Mouse (Mus musculus) kidney, postnatal 4 days (tissue): Measurements from ENCODE around the gene Cacna1b.

ENCODE experiments used
- DNase-seq, 2 experiments: peaks; one replicate each; pipeline ENCODE4 v3.0.0; 2021; ENCODE audit warnings: mixed read lengths in 2 of 2

The Cacna1b gene

GRCm38 (mm10) chr2:24717963-24718362, 45.0 kb downstream of the Cacna1b start:
- no peak for DNase-seq

GRCm38 (mm10) chr2:24717461-24717860, 45.5 kb downstream of the Cacna1b start:
- no peak for DNase-seq

- no peak for DNase-seq
These were observed 57.0 kb downstream of the Cacna1b start for GRCm38 (mm10) chr2:24705929-24706328.

- no peak for DNase-seq
These were observed 60.6 kb downstream of the Cacna1b start for GRCm38 (mm10) chr2:24702208-24702957.

GRCm38 (mm10) chr2:24697281-24697980, 65.5 kb downstream of the Cacna1b start:
- no peak for DNase-seq

- no peak for DNase-seq
These were observed 70.6 kb downstream of the Cacna1b start for GRCm38 (mm10) chr2:24692371-24692770.

- no peak for DNase-seq
These were observed 72.6 kb downstream of the Cacna1b start for GRCm38 (mm10) chr2:24690356-24690755.

GRCm38 (mm10) chr2:24685347-24685746, 77.6 kb downstream of the Cacna1b start:
- no peak for DNase-seq

GRCm38 (mm10) chr2:24684796-24685195, 78.2 kb downstream of the Cacna1b start:
- DNase-seq, result no peak

- DNase-seq, result no peak
These were observed 79.7 kb downstream of the Cacna1b start for GRCm38 (mm10) chr2:24683266-24683665.

- DNase-seq, result no peak
These were observed 82.2 kb downstream of the Cacna1b start for GRCm38 (mm10) chr2:24680731-24681130.

GRCm38 (mm10) chr2:24680176-24680575, 82.8 kb downstream of the Cacna1b start:
- DNase-seq, result no peak

- peak; percentile 71 to 76 for DNase-seq
These were observed 83.8 kb downstream of the Cacna1b start for GRCm38 (mm10) chr2:24679012-24679651.

GRCm38 (mm10) chr2:24678538-24678937, 84.4 kb downstream of the Cacna1b start:
- no peak for DNase-seq

GRCm38 (mm10) chr2:24678110-24678509, 84.8 kb downstream of the Cacna1b start:
- no peak for DNase-seq

- DNase-seq, result no peak
These were observed 85.3 kb downstream of the Cacna1b start for GRCm38 (mm10) chr2:24677629-24678028.

GRCm38 (mm10) chr2:24674432-24675006, 88.4 kb downstream of the Cacna1b start:
- no peak for DNase-seq

- no peak for DNase-seq
These were observed 94.4 kb downstream of the Cacna1b start for GRCm38 (mm10) chr2:24668598-24668997.

- DNase-seq, result peak; percentile 13 to 22
These were observed 98.2 kb downstream of the Cacna1b start for GRCm38 (mm10) chr2:24664678-24665257.

- no peak for DNase-seq
These were observed 103.7 kb downstream of the Cacna1b start for GRCm38 (mm10) chr2:24659150-24659775.

- no peak for DNase-seq
These were observed 114.4 kb downstream of the Cacna1b start for GRCm38 (mm10) chr2:24648503-24648902.

- no peak for DNase-seq
These were observed 116.4 kb downstream of the Cacna1b start for GRCm38 (mm10) chr2:24646452-24647146.
